Mouse (Mus musculus) brown adipose tissue, adult 24 weeks (tissue): ENCODE results near the gene Camk2b. TPM values are rescaled to one million over a fixed set of nuclear protein-coding genes. Genes with fewer than 3 reads are reported as not detected.

Source experiments
- H3K27ac ChIP-seq: fragments of 200-500 bp; replicated peaks from 2 replicates; pipeline ENCODE4 v1.5.1; 2012; ENCODE audit warnings: low read depth, mild to moderate bottlenecking, low read length
- H3K4me1 ChIP-seq: fragments of 200-500 bp; 2 replicates; pipeline ENCODE4 v1.6.1; 2012; ENCODE audit warnings: low read length, mixed read lengths; ENCODE audit not compliant: control insufficient read depth, insufficient read depth, insufficient read length
- H3K4me3 ChIP-seq: fragments of 200-500 bp; 2 replicates; pipeline ENCODE4 v1.5.1; 2012; ENCODE audit warnings: low read depth, mild to moderate bottlenecking, low read length, moderate library complexity; ENCODE audit not compliant: insufficient read depth
- polyA plus RNA-seq: library from polyadenylated mRNA; stranded (reverse); fragments of >200 nt; gene quantifications from 2 replicates; pipeline ENCODE4 v1.2.4, GENCODE M21; 2012; ENCODE audit not compliant: missing spikeins, insufficient read depth, insufficient read length

Camk2b gene
- polyA plus RNA-seq, 1 experiment, result 18.6 TPM

DNA sequence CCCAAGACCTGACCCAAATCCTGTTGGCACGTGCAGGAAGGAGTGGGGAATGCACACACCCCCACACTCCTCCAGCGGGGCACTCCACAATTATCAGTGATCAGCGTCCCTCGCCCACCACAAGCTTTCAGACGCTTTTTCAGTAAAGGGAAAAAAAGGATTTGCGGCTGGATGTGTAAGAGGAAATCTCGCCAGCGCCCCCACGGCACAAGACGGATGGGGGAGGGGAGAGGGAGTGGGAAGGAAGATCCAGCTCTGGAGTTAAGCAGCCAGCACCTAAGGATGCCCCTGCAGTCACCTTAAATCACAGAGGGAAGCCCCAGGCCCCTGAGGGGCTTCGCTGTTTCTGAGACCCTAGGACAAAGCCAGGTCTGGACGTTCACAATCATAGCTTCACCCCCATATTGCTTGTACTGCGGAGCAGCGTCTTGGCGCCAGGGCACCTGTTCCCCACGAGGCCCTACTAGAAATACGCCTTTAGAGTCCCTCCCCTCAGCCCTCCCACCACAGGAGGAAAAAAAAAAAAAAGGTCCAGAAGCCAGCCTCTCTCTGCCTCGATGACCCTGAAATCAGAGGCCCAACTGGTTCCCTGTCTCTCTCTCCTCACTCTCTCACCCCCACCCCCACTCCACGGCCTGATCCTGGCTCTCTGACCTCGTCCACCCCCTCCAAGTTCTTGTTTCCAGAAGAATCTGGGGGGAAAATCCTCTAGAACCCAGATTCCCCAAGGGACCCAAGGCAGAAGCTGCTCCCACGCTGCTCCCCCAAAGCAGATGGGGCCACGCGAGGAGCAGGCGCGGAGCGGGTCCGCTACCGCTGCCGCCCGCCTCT lies 1.7 kb downstream of the Camk2b start:
- H3K4me3 ChIP-seq, result peak overlapping the region; percentile 37; the same call in 1 of the 2 replicates
- H3K4me1 ChIP-seq, result no peaks in the 10 kb centered on the region
- no peak overlapping the region for H3K27ac ChIP-seq

GRCm38 (mm10) chr11:6063501-6064214 lies 2.5 kb downstream of the Camk2b start:
- Histone ChIP-seq H3K4me1 (no peaks in the 10 kb centered on the region), H3K27ac (no peak overlapping the region), H3K4me3 (no peak overlapping the region)

DNA sequence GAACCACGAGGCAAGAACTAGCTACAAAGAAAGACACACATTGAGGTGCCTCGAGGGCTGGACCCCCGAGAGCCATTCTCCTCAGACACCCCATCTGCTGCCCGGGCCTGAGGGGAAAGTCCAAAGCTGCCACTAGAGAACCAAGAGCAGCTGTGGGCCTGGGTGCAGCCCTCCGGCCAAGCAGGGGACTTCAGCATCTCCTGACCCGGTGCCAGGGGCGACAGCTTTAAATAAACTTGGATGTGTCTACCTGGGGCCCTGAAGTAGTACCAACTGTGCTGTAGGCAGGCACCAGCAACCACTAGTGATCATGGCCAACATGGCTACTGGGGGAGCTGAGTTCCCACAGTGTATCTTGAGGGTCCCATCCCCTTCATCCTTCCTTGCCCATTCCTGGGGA lies 3.1 kb downstream of the Camk2b start:
- no peak overlapping the region for H3K27ac ChIP-seq
- no peak overlapping the region for H3K4me3 ChIP-seq
- H3K4me1 ChIP-seq, result no peaks in the 10 kb centered on the region

- no peak overlapping the region for H3K27ac ChIP-seq
- no peak overlapping the region for H3K4me3 ChIP-seq
- H3K4me1 ChIP-seq, result no peaks in the 10 kb centered on the region
Observed at GRCm38 (mm10) chr11:6062329-6062728, 3.8 kb downstream of the Camk2b start.

DNA sequence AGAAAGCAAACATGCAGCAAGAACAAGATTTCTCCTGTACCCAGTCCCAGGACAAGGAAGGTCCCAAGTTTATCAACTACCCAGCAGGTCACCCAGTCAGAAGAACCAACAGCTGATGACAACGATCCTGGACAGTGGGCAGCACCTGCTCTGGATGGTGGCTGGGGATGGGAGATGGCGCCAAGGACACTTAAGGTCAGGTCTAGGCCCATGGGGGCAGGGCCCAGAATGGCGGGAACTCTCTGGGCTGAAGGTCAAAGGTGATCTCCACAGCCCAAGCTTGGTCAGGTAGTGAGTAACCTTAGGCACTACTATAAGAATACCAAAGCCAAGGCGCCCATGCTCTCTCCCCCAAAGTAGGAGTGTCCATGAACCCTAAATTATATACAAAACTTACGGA lies 4.3 kb downstream of the Camk2b start:
- Histone ChIP-seq H3K4me3 (no peak overlapping the region), H3K27ac (no peak overlapping the region), H3K4me1 (no peaks in the 10 kb centered on the region)

DNA sequence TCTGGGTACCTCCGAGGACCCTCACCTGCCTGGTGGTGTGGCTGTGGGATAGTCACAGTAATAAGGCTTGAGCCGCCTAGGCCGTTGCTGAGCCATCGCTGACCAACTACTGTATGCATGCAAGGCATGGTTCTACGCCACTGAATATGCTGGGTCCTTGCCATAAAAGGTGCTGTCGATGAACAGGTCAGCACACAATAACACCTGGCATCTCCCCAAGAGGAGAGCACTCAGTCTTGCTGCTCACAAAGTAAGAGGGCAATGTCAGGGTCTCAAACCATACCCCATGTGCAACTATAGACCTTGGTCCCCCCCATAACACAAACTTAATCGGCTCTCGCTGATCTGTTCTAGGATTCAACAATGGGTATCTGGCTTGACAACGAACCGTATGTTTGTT lies 7.0 kb downstream of the Camk2b start:
- no peaks in the 10 kb centered on the region for H3K4me1 ChIP-seq
- no peak overlapping the region for H3K27ac ChIP-seq
- no peak overlapping the region for H3K4me3 ChIP-seq

- peaks cover 2% of the 10 kb centered on the region; the same call in 1 of the 2 replicates for H3K4me1 ChIP-seq
- no peak overlapping the region for H3K27ac ChIP-seq
- no peak overlapping the region for H3K4me3 ChIP-seq
Observed at GRCm38 (mm10) chr11:6053386-6053785, 12.8 kb downstream of the Camk2b start.

DNA sequence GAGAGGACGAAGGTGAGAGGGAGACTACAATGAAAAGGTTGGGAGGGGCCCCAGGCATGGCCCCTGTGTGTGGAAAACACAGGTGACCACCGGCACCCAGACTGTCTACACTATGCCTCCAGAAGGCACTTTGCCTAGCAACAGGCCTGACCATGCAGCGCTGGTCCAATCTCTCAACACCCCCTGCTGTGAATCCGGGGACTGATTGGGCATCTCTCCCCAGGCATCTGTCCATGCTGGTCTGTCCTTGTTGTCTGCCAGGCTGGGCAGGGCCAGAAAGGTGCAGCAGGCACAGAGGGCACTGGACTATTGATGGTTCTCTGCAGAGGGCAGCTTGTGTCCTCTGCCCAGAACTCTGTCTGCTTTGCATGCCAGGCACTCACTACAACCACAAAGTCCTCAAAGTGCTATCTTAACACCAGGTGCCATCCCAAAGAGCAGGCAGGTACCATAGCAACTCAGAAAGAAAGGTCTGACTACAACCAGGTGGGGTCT lies 16.0 kb downstream of the Camk2b start:
- H3K4me3 ChIP-seq, result no peak overlapping the region
- no peak overlapping the region for H3K27ac ChIP-seq
- peaks cover 2% of the 10 kb centered on the region; the same call in 1 of the 2 replicates for H3K4me1 ChIP-seq

- Histone ChIP-seq H3K27ac (no peak overlapping the region), H3K4me1 (peaks cover 2% of the 10 kb centered on the region; the same call in 1 of the 2 replicates), H3K4me3 (no peak overlapping the region)
Observed at GRCm38 (mm10) chr11:6048208-6048607, 18.0 kb downstream of the Camk2b start.

DNA sequence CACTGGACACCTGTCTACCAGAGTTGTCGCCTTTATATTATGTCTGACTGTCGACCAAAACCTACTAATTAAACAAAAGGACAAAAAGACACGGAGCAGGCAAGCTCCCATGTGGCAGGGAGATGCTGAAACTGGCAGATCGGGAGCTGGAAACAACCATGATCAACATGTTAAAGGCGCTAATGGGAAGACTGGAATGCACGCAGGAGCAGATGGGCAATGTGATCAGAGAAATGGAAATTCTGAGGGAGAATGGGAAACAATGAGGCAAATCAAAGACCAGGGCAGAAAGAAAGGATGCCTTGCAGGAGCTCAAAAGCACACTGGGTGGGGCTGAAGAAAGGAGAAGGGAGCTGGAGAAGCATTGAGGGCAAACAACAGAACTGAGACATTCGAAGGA lies 27.2 kb downstream of the Camk2b start:
- Histone ChIP-seq H3K27ac (no peak overlapping the region), H3K4me1 (no peaks in the 10 kb centered on the region), H3K4me3 (no peak overlapping the region)

GRCm38 (mm10) chr11:6037686-6038085 lies 28.5 kb downstream of the Camk2b start:
- Histone ChIP-seq H3K27ac (no peak overlapping the region), H3K4me3 (no peak overlapping the region), H3K4me1 (no peaks in the 10 kb centered on the region)

- Histone ChIP-seq H3K4me1 (no peaks in the 10 kb centered on the region), H3K4me3 (no peak overlapping the region), H3K27ac (no peak overlapping the region)
Observed at GRCm38 (mm10) chr11:6037198-6037597, 29.0 kb downstream of the Camk2b start.

DNA sequence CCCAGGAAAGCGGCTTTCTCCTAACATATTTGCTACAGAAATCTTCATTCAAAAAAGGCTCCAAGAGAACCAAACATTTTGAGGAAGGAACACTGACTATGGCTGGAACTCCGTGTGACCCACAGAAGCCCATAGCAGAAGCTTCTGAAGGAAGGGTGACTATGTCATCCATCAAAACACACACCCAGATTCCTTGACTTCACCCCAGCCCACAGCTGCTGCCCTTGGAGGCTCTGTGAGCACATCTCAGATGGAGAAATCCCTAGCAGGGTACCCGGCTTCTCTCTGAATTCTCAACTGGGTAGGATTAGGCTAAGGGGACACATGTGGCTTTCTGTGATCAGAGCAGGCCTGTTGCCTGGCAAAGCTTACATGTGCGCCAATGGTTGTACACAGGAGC lies 29.7 kb downstream of the Camk2b start:
- no peak overlapping the region for H3K4me3 ChIP-seq
- H3K4me1 ChIP-seq, result no peaks in the 10 kb centered on the region
- H3K27ac ChIP-seq, result no peak overlapping the region

- Histone ChIP-seq H3K4me3 (no peak overlapping the region), H3K4me1 (no peaks in the 10 kb centered on the region), H3K27ac (no peak overlapping the region)
Observed at GRCm38 (mm10) chr11:6035521-6035920, 30.6 kb downstream of the Camk2b start.

DNA sequence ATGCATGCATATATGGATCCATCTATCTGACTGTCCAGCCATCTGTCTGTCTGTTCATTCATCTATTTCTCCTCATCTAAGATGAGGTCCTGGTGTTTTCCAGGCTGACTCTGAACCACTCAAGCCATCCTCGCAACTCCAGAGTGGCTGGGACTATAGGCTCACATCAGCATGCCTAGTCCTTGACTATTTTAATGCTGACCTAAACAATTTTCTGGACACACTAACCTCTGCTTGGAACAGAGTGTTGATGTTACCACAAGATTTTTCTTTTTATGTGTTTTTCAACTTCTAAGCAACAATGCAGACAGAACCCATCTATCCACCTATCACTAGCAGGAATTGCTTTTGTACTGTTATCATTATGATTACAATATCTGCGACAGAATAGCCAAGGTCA lies 31.4 kb downstream of the Camk2b start:
- H3K27ac ChIP-seq, result no peak overlapping the region
- H3K4me1 ChIP-seq, result no peaks in the 10 kb centered on the region
- H3K4me3 ChIP-seq, result no peak overlapping the region
